33 mouse cellular contexts compared by ENCODE assay signal in genomic region chr7:5037026-5037425, GRCm38 (mm10). TPM values are rescaled to one million over a fixed set of nuclear protein-coding genes. Genes with fewer than 3 reads are reported as not detected.
DNase-seq lines count a peak whose midpoint lies in the region; ATAC-seq and TF ChIP-seq lines count a peak whose summit lies in the region.
"Had no signal": no experiment of that assay in that cellular context is flagged by ENCODE, and none has a peak within 500 bp of the region (broad histone marks: within the 10 kb centered on the region; RNA-seq: fewer than 3 reads in every experiment).

No protein-coding gene starts in this region.

- no peak for ATAC-seq in hindbrain, postnatal 0 days
- ATAC-seq in hindbrain, embryonic 11.5 days (ENCODE audit: low FRiP score): no peak
- no peak for ATAC-seq in granulocyte monocyte progenitor cell, adult 5-6 weeks (replicated peaks; ENCODE audit: poor library complexity, severe bottlenecking)
- ATAC-seq: inflammation-experienced regulatory T-cells, adult 6 months had no signal

- TF ChIP-seq RAD21 in MEL (IDR thresholded peaks at IDR 0.05; ENCODE audit: low read depth, low read length): no peak

- no peaks in the 10 kb centered on the region; the same call in 1 of the 2 replicates for H3K79me2 ChIP-seq in MEL (ENCODE audit: control insufficient read depth, insufficient read depth, low read length, poor library complexity)

- H3K27ac ChIP-seq in hindbrain, postnatal 0 days: peak overlapping the region; percentile 98; the same call in 1 of the 2 replicates
- no peak overlapping the region for H3K27ac ChIP-seq in hindbrain, embryonic 11.5 days (ENCODE audit: low read depth, low read length)
- H3K27ac ChIP-seq in MEL (ENCODE audit: control insufficient read depth, low read depth, low read length): peak overlapping the region; percentile 44; the same call in 1 of the 2 replicates
- H3K27ac ChIP-seq in embryonic facial prominence, embryonic 10.5 days (replicated peaks): no peak overlapping the region
- H3K27ac ChIP-seq: neural tube, embryonic 12.5 days had no signal

- H3K4me1 ChIP-seq in hindbrain, postnatal 0 days (ENCODE audit: insufficient read depth, low read length): peaks cover 7% of the 10 kb centered on the region; the same call in 1 of the 2 replicates
- H3K4me1 ChIP-seq in hindbrain, embryonic 11.5 days (replicated peaks; ENCODE audit: control insufficient read depth, insufficient read depth, low read length): no peaks in the 10 kb centered on the region
- H3K4me1 ChIP-seq in MEL (ENCODE audit: control insufficient read depth in 1 of 2, insufficient read depth in 2 of 2, low read length in 2 of 2): peaks cover 0 to 5% of the 10 kb centered on the region in 2 experiments; a peak in 2 of 4 replicates
- peaks cover 6% of the 10 kb centered on the region; the same call in 1 of the 2 replicates for H3K4me1 ChIP-seq in embryonic facial prominence, embryonic 10.5 days
- H3K4me1 ChIP-seq: neural tube, embryonic 12.5 days had no signal

- TF ChIP-seq POLR2A in MEL (IDR thresholded peaks at IDR 0.05; ENCODE audit: control insufficient read depth in 1 of 2, insufficient read depth in 1 of 2, low read depth in 1 of 2, low read length in 2 of 2, poor library complexity in 1 of 2): no peak

- WGBS in hindbrain, postnatal 0 days: 94% methylated on average over 7 of the region's 7 CpGs
- 90% methylated on average over 7 of the region's 7 CpGs for WGBS in hindbrain, embryonic 11.5 days
- WGBS in embryonic facial prominence, embryonic 10.5 days: 91% methylated on average over 7 of the region's 7 CpGs

- no peaks in the 10 kb centered on the region for H3K9me3 ChIP-seq in hindbrain, postnatal 0 days (ENCODE audit: low read length)
- H3K9me3 ChIP-seq in hindbrain, embryonic 11.5 days (ENCODE audit: control insufficient read depth, low read length): no peaks in the 10 kb centered on the region
- no peaks in the 10 kb centered on the region for H3K9me3 ChIP-seq in MEL (replicated peaks; ENCODE audit: insufficient read depth, low read length)
- H3K9me3 ChIP-seq in embryonic facial prominence, embryonic 10.5 days: peaks cover 25% of the 10 kb centered on the region

- TF ChIP-seq CTCF in hindbrain, postnatal 0 days (IDR thresholded peaks at IDR 0.05; ENCODE audit: low read depth): no peak
- TF ChIP-seq CTCF in MEL (IDR thresholded peaks at IDR 0.05 in 2 of 3, conservative IDR thresholded peaks at IDR 0.05 in 1 of 3; ENCODE audit: control insufficient read depth in 1 of 3, insufficient read depth in 1 of 3, low read depth in 2 of 3, low read length in 3 of 3, poor library complexity in 1 of 3, severe bottlenecking in 1 of 3): no peak

- no peak overlapping the region for H3K9ac ChIP-seq in hindbrain, postnatal 0 days (replicated peaks; ENCODE audit: low read length)
- H3K9ac ChIP-seq in hindbrain, embryonic 11.5 days (ENCODE audit: low read depth, low read length): no peak overlapping the region
- peak overlapping the region; percentile 91 for H3K9ac ChIP-seq in MEL (ENCODE audit: control insufficient read depth, low read depth, low read length, poor library complexity, severe bottlenecking)
- H3K9ac ChIP-seq: embryonic facial prominence, embryonic 12.5 days had no signal

- H3K4me2 ChIP-seq in hindbrain, postnatal 0 days (ENCODE audit: low read depth, low read length): no peak overlapping the region; the same call in 1 of the 2 replicates
- H3K4me2 ChIP-seq in hindbrain, embryonic 11.5 days (replicated peaks; ENCODE audit: low read depth, low read length): no peak overlapping the region

- H3K4me3 ChIP-seq in hindbrain, postnatal 0 days (ENCODE audit: low read length): 0 out of 2 replicates have a peak overlapping the region, but pooled peaks have one; percentile 64
- H3K4me3 ChIP-seq in hindbrain, embryonic 11.5 days (ENCODE audit: low read depth, low read length): no peak overlapping the region
- peak overlapping the region; percentile 93; a peak in 3 of 4 replicates for H3K4me3 ChIP-seq in MEL (ENCODE audit: control insufficient read depth in 1 of 2, insufficient read depth in 1 of 2, low read depth in 2 of 2, low read length in 2 of 2)
- H3K4me3 ChIP-seq in embryonic facial prominence, embryonic 10.5 days: peak overlapping the region; percentile 82; the same call in 1 of the 2 replicates

- no peak for TF ChIP-seq EP300 in MEL (IDR thresholded peaks at IDR 0.05; ENCODE audit: low read depth in 1 of 2, low read length in 2 of 2)

- peaks cover 20% of the 10 kb centered on the region for H3K36me3 ChIP-seq in hindbrain, postnatal 0 days (ENCODE audit: insufficient read depth, low read length)
- peaks cover 18% of the 10 kb centered on the region for H3K36me3 ChIP-seq in hindbrain, embryonic 11.5 days (ENCODE audit: control insufficient read depth, insufficient read depth, low read length)
- no peaks in the 10 kb centered on the region; a peak in 2 of 4 replicates for H3K36me3 ChIP-seq in MEL (ENCODE audit: control insufficient read depth in 1 of 2, insufficient read depth in 2 of 2, low read length in 2 of 2)
- H3K36me3 ChIP-seq in embryonic facial prominence, embryonic 10.5 days (replicated peaks): peaks cover 52% of the 10 kb centered on the region

- peak; percentile 87 for DNase-seq in heart, adult 11 months
- DNase-seq in heart, adult 18-20 months: no peak
- no peak for DNase-seq in hindbrain, postnatal 0 days (ENCODE audit: low spot score)
- no peak for DNase-seq in hindbrain, embryonic 11.5 days (ENCODE audit: low spot score)
- DNase-seq in MEL (ENCODE audit: low read depth, low spot score): no peak
- no peak for DNase-seq in embryonic facial prominence, embryonic 10.5 days (ENCODE audit: low spot score)
- DNase-seq in urinary bladder, adult 18-20 months (ENCODE audit: low spot score in 2 of 2): no peak
- DNase-seq: adrenal gland, postnatal 25 days; cerebellum, adult 8-10 months; gastrocnemius, postnatal 36 days; kidney, adult 18-20 months; kidney, postnatal 4 days; lung, postnatal 36 days; right cerebral cortex, adult 18-20 months; right cerebral cortex, postnatal 4 days; thymus, postnatal 14 days had no signal

- no peaks in the 10 kb centered on the region for H3K27me3 ChIP-seq in hindbrain, postnatal 0 days (ENCODE audit: insufficient read depth, low read length)
- H3K27me3 ChIP-seq in hindbrain, embryonic 11.5 days (ENCODE audit: control insufficient read depth, insufficient read depth, low read length): no peaks in the 10 kb centered on the region
- H3K27me3 ChIP-seq in MEL (ENCODE audit: control insufficient read depth in 1 of 2, insufficient read depth in 2 of 2, low read length in 2 of 2): no peaks in the 10 kb centered on the region
- no peaks in the 10 kb centered on the region for H3K27me3 ChIP-seq in embryonic facial prominence, embryonic 10.5 days (replicated peaks; ENCODE audit: low read depth, poor library complexity, severe bottlenecking)
- H3K27me3 ChIP-seq: embryonic facial prominence, embryonic 12.5 days; heart, embryonic 13.5 days; lung, embryonic 15.5 days; megakaryocyte, embryonic 14.5 days; neural tube, embryonic 12.5 days had no signal

RNA-seq across cellular contexts. Expression of gene Zfp784, which starts 1.2 kb away (rescaled TPM):
- 1 to 10 TPM; 5.1 to 5.5 TPM for total RNA-seq in heart, adult 18-20 months (2021)
- total RNA-seq in hindbrain, postnatal 0 days (2014; rRNA removed): 6.0 and 6.8 TPM in 2 replicates
- polyA plus RNA-seq in hindbrain, postnatal 0 days (2015; fragmentation: Nextera tagmentation; extraction: Ambion mirVana): 4.5 and 5.6 TPM in 2 replicates
- 3.1 and 4.3 TPM in 2 replicates for polyA plus RNA-seq in hindbrain, embryonic 11.5 days (2014; fragmentation: Nextera tagmentation; extraction: Ambion mirVana)
- total RNA-seq in MEL (2012; rRNA removed): 0.96 and 1.2 TPM in 2 replicates
- polyA plus RNA-seq in MEL (2012; ENCODE audit: insufficient read depth in 1 of 2, insufficient read length in 2 of 2, low read depth in 1 of 2, low replicate concordance in 2 of 2, missing spikeins in 1 of 2): 1 to 10 TPM in 1 of 2 experiments, not detected in 1; 2.9 TPM
- polyA plus RNA-seq in embryonic facial prominence, embryonic 10.5 days (2016; fragmentation: Nextera tagmentation; extraction: Ambion mirVana): 2.7 and 2.8 TPM in 2 replicates
- 0.28 and 0.54 TPM in 2 replicates for total RNA-seq in granulocyte monocyte progenitor cell, adult 5-6 weeks (2014; fragmentation: Nextera tagmentation)
- total RNA-seq in granulocyte monocyte progenitor cell, adult 5-6 weeks (2017): 0.98 and 1.1 TPM in 2 replicates

RNA-seq across cellular contexts. Expression of gene 4632433K11Rik, which starts 3.1 kb away (rescaled TPM):
- not detected for total RNA-seq in heart, adult 18-20 months (2021)
- not detected in 2 replicates for total RNA-seq in hindbrain, postnatal 0 days (2014; rRNA removed)
- polyA plus RNA-seq in hindbrain, postnatal 0 days (2015; fragmentation: Nextera tagmentation; extraction: Ambion mirVana): not detected in 2 replicates
- polyA plus RNA-seq in hindbrain, embryonic 11.5 days (2014; fragmentation: Nextera tagmentation; extraction: Ambion mirVana): not detected in 2 replicates
- not detected in 2 replicates for total RNA-seq in MEL (2012; rRNA removed)
- not detected for polyA plus RNA-seq in MEL (2012; ENCODE audit: insufficient read depth in 1 of 2, insufficient read length in 2 of 2, low read depth in 1 of 2, low replicate concordance in 2 of 2, missing spikeins in 1 of 2)
- not detected in 2 replicates for polyA plus RNA-seq in embryonic facial prominence, embryonic 10.5 days (2016; fragmentation: Nextera tagmentation; extraction: Ambion mirVana)
- total RNA-seq in granulocyte monocyte progenitor cell, adult 5-6 weeks (2014; fragmentation: Nextera tagmentation): not detected in 2 replicates
- 0.57 and 1.2 TPM in 2 replicates for total RNA-seq in granulocyte monocyte progenitor cell, adult 5-6 weeks (2017)
- total RNA-seq: adrenal gland, postnatal 25 days; gastrocnemius, adult 18-20 months; heart, postnatal 25 days; left cerebral cortex, adult 18-20 months had no signal
- polyA plus RNA-seq: activated CD4-positive, CD25-positive, alpha-beta regulatory T cell, adult 4 months; brain, embryonic 14.5 days; C2C12; embryonic facial prominence, embryonic 12.5 days; erythroblast, embryonic 14.5 days; heart, embryonic 13.5 days; inflammation-experienced regulatory T-cells, adult 6 months; limb, embryonic 14.5 days; liver, embryonic 14.5 days; lung, embryonic 15.5 days; neural tube, embryonic 12.5 days; stomach, embryonic 14.5 days had no signal

RNA-seq across cellular contexts. Expression of gene Zfp580, which starts 14.3 kb away (rescaled TPM):
- 1 to 10 TPM; 4.2 TPM for total RNA-seq in heart, adult 18-20 months (2021)
- total RNA-seq in hindbrain, postnatal 0 days (2014; rRNA removed): 69.6 and 90.7 TPM in 2 replicates
- 117 and 128 TPM in 2 replicates for polyA plus RNA-seq in hindbrain, postnatal 0 days (2015; fragmentation: Nextera tagmentation; extraction: Ambion mirVana)
- polyA plus RNA-seq in hindbrain, embryonic 11.5 days (2014; fragmentation: Nextera tagmentation; extraction: Ambion mirVana): 32.4 and 37.5 TPM in 2 replicates
- total RNA-seq in MEL (2012; rRNA removed): 1.0 and 1.7 TPM in 2 replicates
- 10 to 100 TPM in 1 of 2 experiments, not detected in 1; 19.9 TPM for polyA plus RNA-seq in MEL (2012; ENCODE audit: insufficient read depth in 1 of 2, insufficient read length in 2 of 2, low read depth in 1 of 2, low replicate concordance in 2 of 2, missing spikeins in 1 of 2)
- 29.8 and 33.9 TPM in 2 replicates for polyA plus RNA-seq in embryonic facial prominence, embryonic 10.5 days (2016; fragmentation: Nextera tagmentation; extraction: Ambion mirVana)
- total RNA-seq in granulocyte monocyte progenitor cell, adult 5-6 weeks (2014; fragmentation: Nextera tagmentation): 1.3 and 7.3 TPM in 2 replicates
- total RNA-seq in granulocyte monocyte progenitor cell, adult 5-6 weeks (2017): 1.2 and 1.3 TPM in 2 replicates

RNA-seq across cellular contexts. Expression of gene Ccdc106, which starts 16.7 kb away (rescaled TPM):
- total RNA-seq in heart, adult 18-20 months (2021): under 1 TPM in 1 of 2 experiments, not detected in 1; 0.20 TPM
- 39.6 and 76.5 TPM in 2 replicates for total RNA-seq in hindbrain, postnatal 0 days (2014; rRNA removed)
- polyA plus RNA-seq in hindbrain, postnatal 0 days (2015; fragmentation: Nextera tagmentation; extraction: Ambion mirVana): 61.6 and 62.1 TPM in 2 replicates
- polyA plus RNA-seq in hindbrain, embryonic 11.5 days (2014; fragmentation: Nextera tagmentation; extraction: Ambion mirVana): 7.2 and 8.6 TPM in 2 replicates
- 0.39 and 0.50 TPM in 2 replicates for total RNA-seq in MEL (2012; rRNA removed)
- polyA plus RNA-seq in MEL (2012; ENCODE audit: insufficient read depth in 1 of 2, insufficient read length in 2 of 2, low read depth in 1 of 2, low replicate concordance in 2 of 2, missing spikeins in 1 of 2): under 1 TPM in 1 of 2 experiments, not detected in 1; 0.82 TPM
- polyA plus RNA-seq in embryonic facial prominence, embryonic 10.5 days (2016; fragmentation: Nextera tagmentation; extraction: Ambion mirVana): 7.9 and 8.0 TPM in 2 replicates
- total RNA-seq in granulocyte monocyte progenitor cell, adult 5-6 weeks (2014; fragmentation: Nextera tagmentation): 1.8 TPM in 1 of 2 replicates, not detected in the other
- not detected in 2 replicates for total RNA-seq in granulocyte monocyte progenitor cell, adult 5-6 weeks (2017)
- total RNA-seq: gastrocnemius, adult 18-20 months had no signal
- polyA plus RNA-seq: erythroblast, embryonic 14.5 days; inflammation-experienced regulatory T-cells, adult 6 months had no signal

RNA-seq across cellular contexts. Expression of gene Zfp865, which starts 16.9 kb away (rescaled TPM):
- total RNA-seq in heart, adult 18-20 months (2021): 10 to 100 TPM; 11.5 to 14.0 TPM
- 41.5 and 43.2 TPM in 2 replicates for total RNA-seq in hindbrain, postnatal 0 days (2014; rRNA removed)
- 5.4 TPM in 2 replicates for polyA plus RNA-seq in hindbrain, postnatal 0 days (2015; fragmentation: Nextera tagmentation; extraction: Ambion mirVana)
- polyA plus RNA-seq in hindbrain, embryonic 11.5 days (2014; fragmentation: Nextera tagmentation; extraction: Ambion mirVana): 5.7 and 8.6 TPM in 2 replicates
- total RNA-seq in MEL (2012; rRNA removed): 12.2 and 12.7 TPM in 2 replicates
- 10 to 100 TPM in 1 of 2 experiments, not detected in 1; 34.6 TPM for polyA plus RNA-seq in MEL (2012; ENCODE audit: insufficient read depth in 1 of 2, insufficient read length in 2 of 2, low read depth in 1 of 2, low replicate concordance in 2 of 2, missing spikeins in 1 of 2)
- polyA plus RNA-seq in embryonic facial prominence, embryonic 10.5 days (2016; fragmentation: Nextera tagmentation; extraction: Ambion mirVana): 6.1 and 6.6 TPM in 2 replicates
- 15.2 and 18.2 TPM in 2 replicates for total RNA-seq in granulocyte monocyte progenitor cell, adult 5-6 weeks (2014; fragmentation: Nextera tagmentation)
- 8.4 and 11.2 TPM in 2 replicates for total RNA-seq in granulocyte monocyte progenitor cell, adult 5-6 weeks (2017)

Comparison
In these comparisons a context has a peak if more than half of its experiments do, and no peak if none do; other contexts are left out.
1. H3K27ac ChIP-seq: peak in hindbrain, postnatal 0 days (single experiment) and MEL (single experiment); none in hindbrain, embryonic 11.5 days (single experiment) and embryonic facial prominence, embryonic 10.5 days (single experiment).